Mouse (Mus musculus) neural tube, embryonic 11.5 days (tissue): ENCODE results near the gene Tbc1d10b. TPM values are rescaled to one million over a fixed set of nuclear protein-coding genes. Genes with fewer than 3 reads are reported as not detected.

Source experiments
- ATAC-seq: fragments of 200-750 bp; cut with Nextera tagmentation; 2 replicates; pipeline ENCODE4 v1.8.0; 2017; ENCODE audit warnings: moderate number of reproducible peaks, mild to moderate bottlenecking, moderate TSS enrichment, moderate library complexity; ENCODE audit not compliant: insufficient read depth, low FRiP score, low TSS enrichment
- DNase-seq: peaks from one replicate; pipeline ENCODE4 v3.0.0-alpha.2; 2015; ENCODE audit warnings: low spot score
- H3K27ac ChIP-seq: fragments of 300-500 bp; sonication (generic); 2 replicates; pipeline ENCODE4 v1.5.1; 2014; ENCODE audit warnings: low read depth, mild to moderate bottlenecking, low read length
- H3K27me3 ChIP-seq: fragments of 300-500 bp; sonication (generic); 2 replicates; pipeline ENCODE4 v1.6.1; 2014; ENCODE audit warnings: mild to moderate bottlenecking, low read length, mixed read lengths; ENCODE audit not compliant: control insufficient read depth, insufficient read depth
- H3K36me3 ChIP-seq: fragments of 300-500 bp; sonication (generic); 2 replicates; pipeline ENCODE4 v1.6.1; 2014; ENCODE audit warnings: mild to moderate bottlenecking, low read length, moderate library complexity, mixed read lengths; ENCODE audit not compliant: control insufficient read depth, insufficient read depth
- H3K4me1 ChIP-seq: fragments of 300-500 bp; sonication (generic); 2 replicates; pipeline ENCODE4 v1.6.1; 2014; ENCODE audit warnings: low read length, mixed read lengths; ENCODE audit not compliant: control insufficient read depth, insufficient read depth
- H3K4me2 ChIP-seq: fragments of 300-500 bp; sonication (generic); 2 replicates; pipeline ENCODE4 v1.6.1; 2014; ENCODE audit warnings: low read depth, mild to moderate bottlenecking, moderate library complexity
- H3K4me3 ChIP-seq: fragments of 300-500 bp; sonication (generic); 2 replicates; pipeline ENCODE4 v1.5.1; 2014; ENCODE audit warnings: low read depth, low read length
- H3K9ac ChIP-seq: fragments of 300-500 bp; sonication (generic); 2 replicates; pipeline ENCODE4 v1.6.1; 2014; ENCODE audit warnings: mild to moderate bottlenecking, low read length
- H3K9me3 ChIP-seq: fragments of 300-500 bp; sonication (generic); 2 replicates; pipeline ENCODE4 v1.6.1; 2016; ENCODE audit warnings: low read length; ENCODE audit not compliant: control insufficient read depth
- WGBS: fragments of 180-500 bp; shearing (Covaris S2); extraction: QIAGEN DNeasy Blood & Tissue Kit; methylation state at CpG from one replicate; pipeline ENCODE4 v1.1.7; 2014; 5-methylcytosine and 5-hydroxymethylcytosine counted together
- polyA plus RNA-seq: library from polyadenylated mRNA; unstranded; fragments of >200 nt; fragmentation: Nextera tagmentation; extraction: Ambion mirVana; gene quantifications from 2 replicates; pipeline ENCODE4 v1.2.1, GENCODE M21; 2014

Gene Tbc1d10b
- polyA plus RNA-seq, 1 experiment from 2014 or later: 23.9 TPM

DNA sequence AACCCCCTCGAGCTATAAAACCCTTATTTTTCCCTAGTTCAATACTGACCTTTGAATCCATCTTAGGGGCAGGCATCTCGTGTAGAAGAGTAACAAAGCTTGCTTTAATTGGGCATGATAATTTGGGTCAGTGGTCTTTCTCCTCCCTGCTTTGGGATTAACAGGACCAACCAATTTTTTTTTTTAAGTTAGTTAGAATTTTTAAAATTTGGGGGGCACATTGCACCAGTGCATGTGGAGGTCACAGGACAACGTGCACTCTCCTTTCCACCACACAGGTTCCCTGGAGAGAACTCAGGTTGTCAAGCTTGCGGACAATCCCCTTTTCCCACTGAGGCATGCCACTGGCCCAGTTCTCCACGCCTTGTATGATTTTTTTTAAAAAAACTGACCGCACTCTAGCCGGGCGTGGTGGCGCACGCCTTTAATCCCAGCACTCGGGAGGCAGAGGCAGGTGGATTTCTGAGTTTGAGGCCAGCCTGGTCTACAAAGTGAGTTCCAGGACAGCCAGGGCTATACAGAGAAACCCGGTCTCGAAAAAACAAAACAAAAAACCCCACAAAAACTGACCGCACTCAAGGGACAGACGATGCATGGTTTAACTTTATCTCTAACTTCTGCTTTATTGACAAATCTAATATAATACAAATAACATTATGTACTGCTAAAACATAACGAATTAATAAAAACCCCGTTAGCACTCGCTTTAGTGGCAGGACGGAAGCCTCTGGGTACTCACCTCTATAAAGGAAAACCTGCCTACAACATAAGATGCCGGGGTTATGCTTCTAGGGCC is 23.8 kb upstream of the Tbc1d10b start:
- peaks cover 24% of the 10 kb centered on the region for H3K36me3 ChIP-seq

DNA sequence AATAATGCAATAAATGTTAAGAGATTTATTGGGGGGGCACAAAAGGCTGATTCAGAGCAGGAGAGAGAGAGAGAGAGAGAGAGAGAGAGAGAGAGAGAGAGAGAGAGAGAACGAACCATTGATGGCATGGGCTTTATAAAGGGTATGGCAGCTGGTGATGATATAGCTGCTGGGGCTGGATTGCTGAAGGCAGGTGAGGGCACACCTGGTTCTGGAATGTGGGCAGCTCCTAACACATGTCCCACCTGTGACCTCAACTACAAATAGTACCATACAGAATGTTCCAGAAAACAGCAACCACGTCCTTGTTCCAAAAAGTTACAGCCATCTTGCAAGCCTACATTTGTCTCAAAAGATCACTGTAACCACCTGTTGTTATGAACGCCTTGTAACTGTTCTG is 23.1 kb upstream of the Tbc1d10b start:
- no peaks in the 10 kb centered on the region for H3K27me3 ChIP-seq
- WGBS: 83% methylated on average over 3 of the region's 3 CpGs
- DNase-seq: no peak
- ATAC-seq: no peak
- H3K4me3 ChIP-seq: peak overlapping the region; percentile 94
- peak overlapping the region; percentile 95 for H3K9ac ChIP-seq
- H3K9me3 ChIP-seq: no peaks in the 10 kb centered on the region
- H3K4me1 ChIP-seq: peaks cover 21% of the 10 kb centered on the region
- H3K36me3 ChIP-seq: peaks cover 17% of the 10 kb centered on the region
- H3K27ac ChIP-seq: no peak overlapping the region
- peak overlapping the region; percentile 82 for H3K4me2 ChIP-seq

More for the DNA sequence above, 23.8 kb upstream of the Tbc1d10b start:
- 9% methylated on average over 20 of the region's 20 CpGs for WGBS
- H3K27me3 ChIP-seq: no peaks in the 10 kb centered on the region
- H3K9ac ChIP-seq: peak overlapping the region; percentile 95
- H3K4me2 ChIP-seq: peak overlapping the region; percentile 82
- H3K27ac ChIP-seq: peak overlapping the region; percentile 98
- peaks cover 21% of the 10 kb centered on the region for H3K4me1 ChIP-seq
- peak overlapping the region; percentile 94 for H3K4me3 ChIP-seq
- H3K9me3 ChIP-seq: no peaks in the 10 kb centered on the region
- DNase-seq (no peak), ATAC-seq (no peak)

DNA sequence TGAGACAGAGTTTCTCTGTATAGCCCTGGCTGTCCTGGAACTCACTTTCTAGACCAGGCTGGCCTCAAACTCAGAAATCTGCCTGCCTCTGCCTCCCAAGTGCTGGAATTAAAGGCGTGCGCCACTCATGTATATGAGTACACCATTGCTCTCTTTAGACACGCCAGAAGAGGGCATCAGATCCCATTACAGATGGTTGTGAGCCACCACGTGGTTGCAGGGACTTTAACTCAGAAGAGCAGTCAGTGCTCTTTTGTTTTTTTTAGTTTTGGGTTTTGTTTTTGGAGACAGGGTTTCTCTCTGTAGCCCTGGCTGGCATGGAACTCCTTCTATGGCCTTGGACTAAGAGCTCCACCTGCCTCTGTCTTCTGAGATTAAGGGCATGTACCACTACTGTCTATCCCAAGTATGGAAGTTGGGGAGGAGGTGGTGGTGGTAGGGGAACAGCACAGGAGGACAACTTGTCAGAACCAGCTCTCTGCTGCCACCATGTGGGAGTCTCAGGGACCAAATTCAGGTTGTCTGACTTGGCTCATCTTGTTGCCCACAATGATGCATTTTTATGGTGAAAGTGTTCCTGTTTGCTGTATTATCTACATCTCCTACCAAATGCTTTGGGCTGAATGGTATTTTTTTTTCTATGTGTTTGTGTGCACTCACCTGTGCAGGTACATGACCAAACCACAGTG is 20.5 kb upstream of the Tbc1d10b start:
- 64% methylated on average over 4 of the region's 4 CpGs for WGBS
- H3K27ac ChIP-seq: no peak overlapping the region
- no peak overlapping the region for H3K9ac ChIP-seq
- ATAC-seq: no peak
- no peak overlapping the region for H3K4me3 ChIP-seq
- H3K4me1 ChIP-seq: peaks cover 14% of the 10 kb centered on the region
- no peak overlapping the region for H3K4me2 ChIP-seq
- no peaks in the 10 kb centered on the region for H3K9me3 ChIP-seq
- peaks cover 4% of the 10 kb centered on the region for H3K36me3 ChIP-seq
- no peaks in the 10 kb centered on the region for H3K27me3 ChIP-seq
- peak; percentile 72 for DNase-seq

DNA sequence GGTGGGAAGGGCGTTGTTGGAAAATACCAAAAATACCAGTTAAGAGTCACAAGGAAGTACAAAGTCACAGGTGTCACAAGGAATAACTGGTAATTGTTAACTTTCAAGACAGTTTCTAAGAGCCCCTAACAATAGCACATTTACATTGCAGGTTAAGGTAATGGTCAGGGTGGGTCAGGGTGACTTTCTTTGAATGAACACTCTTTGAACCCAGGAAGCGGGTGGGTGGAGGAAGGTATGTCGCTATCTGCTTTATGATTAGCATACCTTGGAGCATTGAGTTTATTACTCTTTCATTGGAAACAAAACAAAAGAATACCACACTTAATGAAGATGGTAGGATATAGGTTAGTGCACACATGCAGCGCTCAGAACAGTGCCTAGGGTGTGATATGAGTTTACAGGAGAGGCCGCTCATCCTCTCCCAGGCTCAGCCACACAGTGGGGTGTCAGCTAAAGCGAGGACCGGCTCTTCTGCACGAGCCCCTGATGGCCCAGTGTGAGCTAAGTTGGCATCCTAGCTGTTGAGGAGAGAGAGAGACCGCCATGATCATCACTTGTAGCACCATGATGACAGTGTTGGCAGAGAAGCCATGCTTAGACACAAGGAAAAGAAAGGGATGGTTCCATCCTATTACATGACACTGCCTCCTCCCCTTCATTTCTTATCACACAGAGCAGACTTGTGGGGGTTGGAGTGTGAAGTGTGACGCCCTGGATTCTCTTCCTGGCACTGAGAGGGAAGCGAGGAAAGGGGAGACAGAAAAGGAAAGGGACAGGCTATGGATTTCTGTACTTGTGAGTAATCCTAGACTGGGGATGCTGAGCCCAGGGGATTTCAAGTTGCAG is 17.1 kb upstream of the Tbc1d10b start:
- H3K9ac ChIP-seq: no peak overlapping the region
- H3K4me3 ChIP-seq: no peak overlapping the region
- ATAC-seq: no peak
- 90% methylated on average over 11 of the region's 11 CpGs for WGBS
- DNase-seq: no peak
- no peaks in the 10 kb centered on the region for H3K27me3 ChIP-seq
- no peak overlapping the region for H3K27ac ChIP-seq
- no peaks in the 10 kb centered on the region for H3K9me3 ChIP-seq
- H3K36me3 ChIP-seq: peaks cover 4% of the 10 kb centered on the region
- H3K4me2 ChIP-seq: no peak overlapping the region
- H3K4me1 ChIP-seq: peaks cover 2% of the 10 kb centered on the region; the same call in 1 of the 2 replicates

DNA sequence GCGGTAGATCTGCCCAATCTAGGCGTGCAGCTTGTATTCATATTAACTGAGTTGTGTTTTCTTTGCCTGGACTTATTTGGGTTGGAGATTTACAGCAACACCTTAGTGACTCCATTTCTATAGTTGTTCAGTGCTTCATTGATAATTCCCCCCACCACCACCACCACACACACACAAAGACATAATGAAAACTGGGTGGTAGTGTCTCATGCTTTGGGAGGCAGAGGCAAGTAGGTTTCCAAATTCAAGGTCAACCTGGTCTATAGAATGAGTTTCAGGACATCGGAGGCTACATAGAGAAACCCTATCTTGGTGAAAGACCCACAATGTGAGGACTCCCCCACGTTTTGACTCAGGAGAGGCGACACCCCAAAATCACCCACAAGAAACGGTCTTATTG is 16.3 kb upstream of the Tbc1d10b start:
- ATAC-seq: no peak
- Histone ChIP-seq H3K27ac (no peak overlapping the region), H3K36me3 (peaks cover 4% of the 10 kb centered on the region), H3K4me1 (no peaks in the 10 kb centered on the region), H3K9ac (no peak overlapping the region), H3K4me3 (no peak overlapping the region), H3K4me2 (no peak overlapping the region), H3K27me3 (no peaks in the 10 kb centered on the region), H3K9me3 (no peaks in the 10 kb centered on the region)
- WGBS: 85% methylated on average over 6 of the region's 6 CpGs
- DNase-seq: no peak

DNA sequence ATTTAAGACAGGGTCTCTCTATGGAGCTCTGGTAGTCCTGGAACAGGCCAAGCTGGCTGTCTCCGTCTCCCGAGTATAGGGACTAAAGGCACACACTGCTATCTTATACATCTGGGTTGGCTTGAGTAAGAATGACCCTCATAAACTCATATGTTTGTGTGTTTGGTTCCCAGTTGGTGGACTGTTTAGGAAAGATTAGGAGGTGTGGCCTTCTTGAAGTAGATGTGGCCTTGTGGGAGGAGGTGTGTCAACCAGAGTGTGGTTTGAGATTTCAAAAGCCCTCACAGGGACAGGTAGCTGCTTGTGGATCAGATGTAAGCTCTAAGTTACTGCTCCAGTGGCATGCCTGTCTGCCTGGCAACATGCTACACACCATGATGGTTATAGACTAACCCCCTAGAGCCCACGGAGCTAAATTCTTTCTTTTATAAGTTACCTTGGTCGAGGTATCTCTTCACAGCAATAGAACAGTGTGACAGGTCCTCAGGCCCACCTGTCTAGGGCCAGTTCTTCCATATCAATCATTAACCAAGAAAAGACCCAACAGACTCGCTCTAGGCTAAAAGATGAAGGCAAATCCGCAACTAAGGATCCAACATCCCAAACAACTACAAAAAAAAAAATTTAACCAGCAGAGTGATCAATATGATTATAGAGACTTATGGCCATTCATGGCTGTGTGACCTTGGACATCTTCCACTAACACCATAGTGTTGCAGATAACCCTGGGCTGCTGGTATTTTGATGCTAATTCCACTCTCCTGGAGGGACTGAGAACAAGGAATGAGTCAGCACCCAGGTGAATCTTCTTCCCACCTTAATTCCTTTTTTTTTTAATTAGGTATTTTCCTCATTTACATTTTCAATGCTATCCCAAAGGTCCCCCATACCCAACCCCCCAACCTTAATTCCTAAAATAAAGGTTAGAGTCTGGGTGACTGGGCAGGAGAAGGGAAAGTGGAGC is 15.5 kb upstream of the Tbc1d10b start:
- 85% methylated on average over 6 of the region's 6 CpGs for WGBS
- ATAC-seq (no peak), DNase-seq (no peak)
- H3K9me3 ChIP-seq: no peaks in the 10 kb centered on the region
- no peak overlapping the region for H3K4me2 ChIP-seq
- H3K27ac ChIP-seq: no peak overlapping the region
- peaks cover 2% of the 10 kb centered on the region; the same call in 1 of the 2 replicates for H3K36me3 ChIP-seq
- no peaks in the 10 kb centered on the region for H3K4me1 ChIP-seq
- H3K27me3 ChIP-seq: no peaks in the 10 kb centered on the region
- H3K4me3 ChIP-seq: no peak overlapping the region
- H3K9ac ChIP-seq: no peak overlapping the region

DNA sequence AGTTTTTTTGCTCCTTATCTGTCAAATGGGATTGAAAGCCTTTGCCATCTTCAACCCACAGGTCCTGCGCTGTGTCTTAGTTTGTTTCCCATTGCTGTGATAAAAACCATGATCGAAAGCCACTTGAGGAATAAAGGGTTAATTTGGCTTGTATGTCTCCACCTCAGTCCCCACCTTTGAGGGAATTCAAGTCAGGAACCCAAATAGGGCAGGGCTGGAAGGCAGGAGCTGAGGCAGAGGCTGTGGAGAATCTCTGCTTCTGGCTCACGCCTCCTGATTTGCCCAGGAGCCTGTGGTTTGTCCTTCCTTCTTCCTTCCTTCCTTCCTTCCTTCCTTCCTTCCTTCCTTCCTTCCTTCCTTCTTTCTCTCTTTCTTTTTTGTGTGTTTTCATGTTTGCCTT is 14.8 kb upstream of the Tbc1d10b start:
- Histone ChIP-seq H3K27me3 (no peaks in the 10 kb centered on the region), H3K4me1 (no peaks in the 10 kb centered on the region), H3K27ac (no peak overlapping the region), H3K9ac (no peak overlapping the region), H3K4me3 (no peak overlapping the region), H3K4me2 (no peak overlapping the region), H3K36me3 (peaks cover 2% of the 10 kb centered on the region; the same call in 1 of the 2 replicates), H3K9me3 (no peaks in the 10 kb centered on the region)
- DNase-seq (no peak), ATAC-seq (no peak)
- 97% methylated on average over 3 of the region's 3 CpGs for WGBS

DNA sequence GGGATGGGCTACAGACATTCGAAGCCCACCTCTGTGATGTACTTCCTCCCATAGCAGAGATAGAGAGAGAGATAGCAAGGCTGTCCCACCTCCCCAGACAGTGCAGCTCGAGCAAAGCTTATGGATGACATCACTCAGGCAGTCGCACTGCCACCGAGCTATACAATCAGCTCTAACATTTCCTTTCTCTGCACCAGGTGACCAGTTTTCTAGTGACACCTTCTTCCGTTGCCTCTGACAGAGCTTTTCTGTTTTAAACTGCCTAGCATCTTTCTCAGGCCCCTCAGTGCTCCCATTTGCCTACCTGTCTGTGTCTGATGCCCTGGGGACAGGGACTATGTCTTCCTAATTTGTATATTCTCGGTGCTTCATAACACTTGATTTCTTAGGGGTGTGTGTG is 12.2 kb upstream of the Tbc1d10b start:
- ATAC-seq: no peak

More for the DNA sequence above, 12.2 kb upstream of the Tbc1d10b start:
- Histone ChIP-seq H3K4me1 (no peaks in the 10 kb centered on the region), H3K4me3 (no peak overlapping the region), H3K9ac (no peak overlapping the region), H3K4me2 (no peak overlapping the region), H3K9me3 (no peaks in the 10 kb centered on the region), H3K27me3 (no peaks in the 10 kb centered on the region), H3K27ac (no peak overlapping the region), H3K36me3 (peaks cover 2% of the 10 kb centered on the region; the same call in 1 of the 2 replicates)
- 88% methylated on average over 6 of the region's 6 CpGs for WGBS
- DNase-seq: no peak
